Mouse (Mus musculus) bone marrow, adult 2 months (tissue): ENCODE results near the gene Kcnk18. TPM values are rescaled to one million over a fixed set of nuclear protein-coding genes. Genes with fewer than 3 reads are reported as not detected.

ENCODE experiments used
- H3K27ac ChIP-seq: fragments of 200-500 bp; 2 replicates; pipeline ENCODE4 v1.5.1; 2012; ENCODE audit warnings: low read depth, mild to moderate bottlenecking, control low read depth, inconsistent platforms, low read length; ENCODE audit not compliant: control insufficient read depth, poor library complexity, insufficient read depth
- H3K4me1 ChIP-seq: fragments of 200-500 bp; 2 replicates; pipeline ENCODE4 v1.6.1; 2011; ENCODE audit warnings: low read length; ENCODE audit not compliant: control insufficient read depth, insufficient read depth
- H3K4me3 ChIP-seq: fragments of 200-500 bp; replicated peaks from 2 replicates; pipeline ENCODE3; 2011; ENCODE audit warnings: mild to moderate bottlenecking, low read depth, low read length, control low read depth; ENCODE audit not compliant: control insufficient read depth
- CTCF ChIP-seq: fragments of 200-500 bp; IDR thresholded peaks from 2 replicates; pipeline ENCODE4 v1.5.1; 2011; ENCODE audit warnings: low read length, control low read depth; ENCODE audit not compliant: control insufficient read depth, insufficient read depth
- POLR2A ChIP-seq: fragments of 200-500 bp; IDR thresholded peaks from 2 replicates; pipeline ENCODE4 v1.6.1; 2011; ENCODE audit warnings: low read depth, mild to moderate bottlenecking, control low read depth, low read length, borderline replicate concordance; ENCODE audit not compliant: control insufficient read depth
- WGBS: fragments of 180-500 bp; shearing (Covaris S2); methylation state at CpG from one replicate; pipeline ENCODE4 v1.1.7; 2018; 5-methylcytosine and 5-hydroxymethylcytosine counted together
- polyA plus RNA-seq: library from polyadenylated mRNA; stranded (reverse); fragments of >200 nt; gene quantifications from 2 replicates; pipeline ENCODE4 v1.2.4, GENCODE M21; 2011; ENCODE audit warnings: low replicate concordance; ENCODE audit not compliant: missing spikeins, insufficient read depth, insufficient read length

Kcnk18 gene
- not detected in 2 replicates for polyA plus RNA-seq

- no peaks in the 10 kb centered on the region for H3K4me1 ChIP-seq
- TF ChIP-seq POLR2A (no peak), CTCF (no peak)
- no peak within 1 kb of the TSS for H3K4me3 ChIP-seq
- H3K27ac ChIP-seq: no peak within 1 kb of the TSS
- 70% methylated on average over 8 of the region's 8 CpGs for WGBS
Measured at GRCm38 (mm10) chr19:59218991-59219390, at the start of gene Kcnk18. TSS of gene Kcnk18 (plus strand) at chr19:59219214.

GRCm38 (mm10) chr19:59169936-59170765 is 48.9 kb upstream of the Kcnk18 start, which contains the start of gene Vax1:
TSS of gene Vax1 (minus strand) at chr19:59170056.
- no peak within 1 kb of the TSS; the same call in 1 of the 2 replicates for H3K27ac ChIP-seq
- 2% methylated on average over 54 of the region's 54 CpGs for WGBS
- no peak within 1 kb of the TSS for H3K4me3 ChIP-seq
- no peaks in the 10 kb centered on the region for H3K4me1 ChIP-seq
- no peak for TF ChIP-seq CTCF
- TF ChIP-seq POLR2A: no peak

GRCm38 (mm10) chr19:59170766-59171095 is 48.3 kb upstream of the Kcnk18 start:
- TF ChIP-seq POLR2A (no peak), CTCF (no peak)
- H3K4me1 ChIP-seq: no peaks in the 10 kb centered on the region
- no peak overlapping the region for H3K4me3 ChIP-seq
- 2% methylated on average over 6 of the region's 6 CpGs for WGBS
- H3K27ac ChIP-seq: no peak overlapping the region

- no peak for TF ChIP-seq CTCF
- no peak for TF ChIP-seq POLR2A
- Histone ChIP-seq H3K4me3 (no peak overlapping the region), H3K4me1 (no peaks in the 10 kb centered on the region), H3K27ac (no peak overlapping the region)
- WGBS: 10% methylated on average over 38 of the region's 38 CpGs
Measured at GRCm38 (mm10) chr19:59171151-59171870, 47.7 kb upstream of the Kcnk18 start.

GRCm38 (mm10) chr19:59171871-59172245 is 47.2 kb upstream of the Kcnk18 start:
- TF ChIP-seq POLR2A (no peak), CTCF (no peak)
- WGBS: 5% methylated on average over 19 of the region's 19 CpGs

GRCm38 (mm10) chr19:59172781-59173180 is 46.2 kb upstream of the Kcnk18 start:
- Histone ChIP-seq H3K4me3 (no peak overlapping the region), H3K27ac (no peak overlapping the region), H3K4me1 (no peaks in the 10 kb centered on the region)
- TF ChIP-seq POLR2A (no peak), CTCF (no peak)
- WGBS: 6% methylated on average over 3 of the region's 3 CpGs

More at GRCm38 (mm10) chr19:59171871-59172245, 47.2 kb upstream of the Kcnk18 start:
- Histone ChIP-seq H3K4me1 (no peaks in the 10 kb centered on the region), H3K27ac (no peak overlapping the region), H3K4me3 (no peak overlapping the region)

GRCm38 (mm10) chr19:59173341-59174015 is 45.5 kb upstream of the Kcnk18 start:
- no peak overlapping the region for H3K4me3 ChIP-seq
- WGBS: 17% methylated on average over 6 of the region's 6 CpGs
- H3K27ac ChIP-seq: no peak overlapping the region
- no peaks in the 10 kb centered on the region for H3K4me1 ChIP-seq
- TF ChIP-seq CTCF: no peak
- no peak for TF ChIP-seq POLR2A

GRCm38 (mm10) chr19:59184000-59184399 is 35.0 kb upstream of the Kcnk18 start:
- Histone ChIP-seq H3K4me3 (no peak overlapping the region), H3K4me1 (no peaks in the 10 kb centered on the region), H3K27ac (no peak overlapping the region)
- no peak for TF ChIP-seq CTCF
- TF ChIP-seq POLR2A: no peak
- WGBS: 15% methylated on average over 3 of the region's 3 CpGs
